Mouse (Mus musculus) frontal cortex, postnatal 36 days (tissue): ENCODE results near the gene Zfp646.
"Not testable (repeated sequence)": the region's sequence is repeated elsewhere in the genome, so short reads cannot be mapped to it uniquely, and the experiment has no call there.

Experiments used
- DNase-seq, 2 experiments: peaks; one replicate each; pipeline ENCODE4 v3.0.0; 2022; ENCODE audit warnings: low spot score in 2 of 2

The Zfp646 gene

DNA sequence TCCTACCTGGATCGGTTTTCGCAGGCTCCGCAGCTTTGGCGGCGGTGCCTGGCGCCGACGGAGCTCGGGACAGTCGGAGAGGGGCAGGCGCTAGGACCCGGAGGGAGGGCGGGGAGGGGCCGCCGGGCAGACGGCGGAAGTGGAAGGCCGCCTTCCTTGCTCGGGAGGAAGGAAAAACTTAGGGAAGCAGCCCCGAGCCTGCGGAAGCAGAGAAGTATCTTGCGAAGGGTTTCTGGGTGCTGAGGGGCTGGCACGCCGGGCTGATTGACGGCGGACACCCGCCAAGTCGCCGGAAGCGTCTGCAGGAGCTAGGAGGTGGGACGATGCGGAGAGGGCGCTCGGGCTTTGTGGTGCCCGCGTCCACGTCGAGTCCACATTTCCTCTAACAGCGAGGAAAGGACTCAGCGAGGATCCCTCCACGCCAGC, at the start of gene Zfp646:
Zfp646 (plus strand) TSS at position 181 of the 426 bp plus-strand sequence.
- peak in 1 of 2 experiments; percentile 75 for DNase-seq

DNA sequence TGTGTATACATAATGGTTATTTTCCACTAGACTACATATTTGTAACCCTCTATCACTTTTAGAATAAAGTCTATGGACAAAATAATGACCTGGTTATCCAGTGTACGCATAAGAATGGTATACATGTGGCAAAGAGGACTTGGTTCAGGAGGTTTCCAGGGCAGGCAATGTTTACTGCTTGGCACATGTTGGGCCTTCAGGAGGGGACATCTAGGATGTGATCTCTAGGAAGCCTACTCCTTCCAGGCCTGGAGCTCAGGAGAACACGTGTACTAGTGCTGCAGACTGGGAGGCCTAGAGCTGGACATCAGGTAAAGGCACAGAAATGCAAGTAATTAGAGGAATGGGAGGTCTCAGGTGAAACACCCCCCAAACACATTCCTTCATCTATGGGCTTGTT, 40.5 kb upstream of the Zfp646 start:
- no peak for DNase-seq

DNA sequence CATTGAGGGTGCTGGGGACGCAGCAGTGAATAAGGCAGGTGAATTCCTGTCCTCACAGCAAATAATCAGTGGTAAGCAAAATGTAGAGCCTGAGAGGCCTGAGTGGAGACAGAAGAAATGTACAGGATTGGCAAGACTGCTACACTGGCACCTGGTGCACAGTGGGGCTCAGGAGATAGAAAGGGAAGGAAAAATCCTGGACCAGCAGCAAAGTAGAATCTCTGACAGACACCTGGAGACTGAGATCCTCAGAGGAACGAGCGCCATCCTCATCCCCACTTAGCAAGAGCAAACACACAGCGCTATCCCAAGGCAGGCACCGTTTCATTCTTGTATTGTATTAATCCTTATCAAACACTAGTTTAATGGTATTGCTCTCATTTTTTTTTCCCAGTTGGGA, 38.5 kb upstream of the Zfp646 start:
- DNase-seq: no peak

- DNase-seq: not testable (repeated sequence)
Observed at GRCm38 (mm10) chr7:127837878-127838277, 38.1 kb upstream of the Zfp646 start.

GRCm38 (mm10) chr7:127840031-127840430, 36.0 kb upstream of the Zfp646 start:
- not testable (repeated sequence) for DNase-seq

DNA sequence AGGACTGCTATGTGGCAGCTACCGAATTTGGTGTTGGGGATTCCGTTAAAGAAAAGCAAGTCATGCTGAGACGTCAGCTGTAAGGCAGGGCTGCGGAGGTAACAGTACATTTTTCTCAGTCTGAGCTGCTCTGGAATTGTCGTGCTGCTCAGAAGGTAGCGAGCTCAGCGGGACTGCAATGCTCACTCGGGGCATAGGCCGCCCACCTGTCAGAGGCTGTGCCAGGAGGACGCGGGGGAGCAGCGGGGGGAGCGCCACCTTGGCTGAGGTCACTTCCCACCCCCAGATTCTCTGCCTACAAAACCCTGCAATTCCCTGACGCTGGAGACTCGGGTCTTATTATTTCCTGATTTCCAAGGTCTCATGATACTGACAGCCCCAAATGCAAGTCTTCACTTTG, 35.1 kb upstream of the Zfp646 start:
- DNase-seq: no peak

- DNase-seq: peak; percentile 96 to 97
Observed at GRCm38 (mm10) chr7:127841340-127842000, 34.6 kb upstream of the Zfp646 start.

GRCm38 (mm10) chr7:127842001-127842718, 33.9 kb upstream of the Zfp646 start:
- peak; percentile 74 to 81 for DNase-seq

- DNase-seq: no peak
Observed at GRCm38 (mm10) chr7:127849973-127850875, 25.8 kb upstream of the Zfp646 start.

- no peak for DNase-seq
Observed at GRCm38 (mm10) chr7:127850906-127851305, 25.1 kb upstream of the Zfp646 start.

- DNase-seq: no peak
Observed at GRCm38 (mm10) chr7:127858258-127858657, 17.8 kb upstream of the Zfp646 start.

DNA sequence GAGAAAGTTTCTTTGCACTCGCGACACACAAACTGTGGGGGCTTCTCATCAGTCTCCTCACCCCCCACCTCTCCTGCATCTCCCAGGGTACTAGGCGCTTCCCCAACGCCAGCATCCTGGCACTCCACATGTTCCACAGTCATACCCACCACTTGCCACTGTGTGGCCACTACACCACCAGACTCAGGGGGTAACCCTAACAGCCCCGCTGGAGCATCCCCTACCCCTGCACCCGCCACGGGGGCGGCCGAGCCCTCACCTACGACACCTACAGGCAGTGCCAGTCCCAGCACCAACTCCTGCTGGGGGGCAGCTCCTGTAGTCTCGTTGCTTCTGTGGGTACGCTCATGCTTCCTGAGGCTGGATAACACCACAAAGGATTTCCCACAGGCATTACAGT, 9.6 kb upstream of the Zfp646 start:
- DNase-seq: no peak

GRCm38 (mm10) chr7:127867641-127868040, 8.4 kb upstream of the Zfp646 start:
- no peak for DNase-seq

GRCm38 (mm10) chr7:127869149-127869810, 6.7 kb upstream of the Zfp646 start:
- DNase-seq: peak; percentile 22 to 59

DNA sequence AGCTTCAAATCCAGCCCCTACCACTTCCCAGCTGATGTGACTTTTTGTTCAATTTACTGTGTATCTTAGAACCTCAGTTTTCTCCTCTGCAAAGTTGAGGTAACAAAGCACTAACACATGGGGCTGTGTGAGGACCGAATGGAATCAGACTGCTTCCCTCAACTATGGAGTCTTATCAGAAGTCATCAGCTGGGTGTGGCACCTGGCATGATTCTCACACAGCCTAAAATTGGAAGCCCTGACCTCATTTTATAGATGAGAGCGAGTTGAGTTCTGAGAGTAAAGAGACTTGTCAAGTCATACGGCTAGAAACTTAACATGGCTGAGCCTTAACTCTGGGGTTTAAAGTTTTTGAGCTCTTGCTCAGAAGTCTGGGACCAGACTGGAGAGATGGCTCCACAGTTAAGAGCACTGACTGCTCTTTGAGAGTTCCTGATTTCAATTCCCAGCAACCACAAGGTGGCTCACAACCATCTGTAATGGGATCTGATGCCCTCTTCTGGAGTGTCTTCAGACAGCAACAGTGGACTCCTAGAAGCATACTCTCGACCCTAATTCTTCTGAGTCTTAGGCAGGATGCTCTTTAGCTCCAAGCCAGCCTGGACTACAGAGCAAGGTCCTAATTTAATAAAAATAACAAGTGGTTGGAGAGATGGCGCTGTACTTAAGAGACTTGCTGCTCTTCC, 5.7 kb upstream of the Zfp646 start:
- no peak for DNase-seq

DNA sequence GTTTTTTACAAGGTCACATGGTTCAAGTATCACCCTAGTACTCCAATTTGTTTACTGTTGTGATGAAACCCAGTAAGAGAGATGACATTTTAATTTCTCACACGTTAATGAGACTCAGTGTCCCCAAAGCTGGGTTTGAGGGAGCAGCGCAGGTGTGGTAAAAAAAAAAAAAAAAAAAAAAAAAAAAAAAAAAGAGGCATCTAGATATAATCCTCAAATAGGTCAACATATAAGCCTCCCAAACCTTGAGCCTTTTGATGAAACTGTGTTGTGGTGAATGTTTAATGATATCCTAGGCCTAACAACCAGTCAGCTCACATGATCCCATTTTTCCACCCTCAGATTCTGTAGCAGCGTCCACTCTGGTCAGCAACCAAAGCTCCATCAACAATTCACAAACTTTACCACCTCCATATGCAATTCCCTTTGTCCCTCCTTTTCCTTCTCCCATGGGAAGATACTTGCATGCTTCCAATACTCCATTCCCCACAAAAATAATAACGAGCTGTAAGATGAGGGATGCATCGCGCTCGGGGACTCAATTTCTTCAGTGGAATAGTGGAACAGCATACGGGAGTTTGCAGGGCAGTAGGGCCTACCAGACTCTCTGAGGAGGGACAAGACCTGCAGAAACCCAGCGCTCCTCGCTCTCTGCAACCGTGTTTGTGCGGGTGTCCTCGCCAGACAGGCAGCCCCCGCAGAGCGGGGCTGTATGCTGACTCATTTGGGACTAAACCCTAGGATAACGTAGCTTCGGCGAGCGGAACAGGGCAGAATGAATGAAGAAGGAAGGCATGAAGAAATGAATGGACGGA, 1.0 kb upstream of the Zfp646 start:
- no peak for DNase-seq

- DNase-seq: peak; percentile 93 to 95
Observed at GRCm38 (mm10) chr7:127875627-127876001, 407 bp upstream of the Zfp646 start.

GRCm38 (mm10) chr7:127876467-127877348, 687 bp downstream of the Zfp646 start, which contains the start of gene Zfp668:
Gene Zfp668, minus strand, starts transcription at chr7:127876828.
- peak; percentile 90 to 91 for DNase-seq

DNA sequence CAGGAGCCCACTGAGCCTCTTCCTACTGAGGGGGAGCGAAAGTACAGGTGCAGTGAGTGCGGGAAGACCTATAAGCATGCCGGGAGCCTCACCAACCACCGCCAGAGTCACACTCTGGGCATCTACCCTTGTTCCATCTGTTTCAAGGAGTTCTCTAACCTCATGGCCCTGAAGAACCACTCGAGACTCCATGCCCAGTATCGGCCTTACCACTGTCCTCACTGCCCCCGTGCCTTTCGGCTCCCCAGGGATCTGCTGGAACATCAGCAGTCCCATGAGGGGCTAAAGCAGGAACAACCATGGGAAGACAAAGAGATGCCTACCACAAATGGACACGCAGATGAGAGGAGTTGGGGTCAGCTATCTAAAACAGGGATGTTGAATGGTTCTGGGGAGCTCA, 3.3 kb downstream of the Zfp646 start:
- DNase-seq: no peak
